Mouse (Mus musculus) spleen, postnatal 0 days (tissue): ENCODE results near the gene Cyp2a5. TPM values are rescaled to one million over a fixed set of nuclear protein-coding genes. Genes with fewer than 3 reads are reported as not detected.

Experiments used
- polyA plus RNA-seq: library from polyadenylated mRNA; unstranded; fragments of >200 nt; fragmentation: Nextera tagmentation; extraction: Ambion mirVana; gene quantifications from 2 replicates; pipeline ENCODE4 v1.2.1, GENCODE M21; 2015

Cyp2a5 gene
- not detected in 2 replicates for polyA plus RNA-seq

GRCm38 (mm10) chr7:26835059-26835458 is at the start of gene Cyp2a5:
Gene Cyp2a5, plus strand, starts transcription at chr7:26835305.

GRCm38 (mm10) chr7:26808592-26808991 is 26.5 kb upstream of the Cyp2a5 start, which contains the start of gene Cyp2g1:
Gene Cyp2g1, plus strand, starts transcription at chr7:26808892.

Other genes starting within 250 kb of the Cyp2a5 start
- gene Vmn1r185, start 216.8 kb upstream of the Cyp2a5 start, polyA plus RNA-seq, result not detected in 2 replicates
- not detected in 2 replicates for gene Cyp2b23, start 148.9 kb upstream of the Cyp2a5 start, polyA plus RNA-seq
- gene Cyp2b19, start 78.2 kb upstream of the Cyp2a5 start, polyA plus RNA-seq, result not detected in 2 replicates
- gene Cyp2g1, start 26.4 kb upstream of the Cyp2a5 start, polyA plus RNA-seq, result not detected in 2 replicates
- not detected in 2 replicates for gene Cyp2a22, start 104.1 kb downstream of the Cyp2a5 start, polyA plus RNA-seq
- not detected in 2 replicates for gene Cyp2a12, start 193.8 kb downstream of the Cyp2a5 start, polyA plus RNA-seq